Mouse (Mus musculus) thymus, adult 18-20 months (tissue): ENCODE results near the gene Taok1.
A peak's percentile ranks its signal among the peaks of the same experiment; 100 is the strongest.
"Not testable (repeated sequence)": the region's sequence is repeated elsewhere in the genome, so short reads cannot be mapped to it uniquely, and the experiment has no call there.

Source experiments
- DNase-seq, 2 experiments: peaks; one replicate each; pipeline ENCODE4 v3.0.0; 2022; ENCODE audit warnings: mixed read lengths in 2 of 2

Gene Taok1

DNA sequence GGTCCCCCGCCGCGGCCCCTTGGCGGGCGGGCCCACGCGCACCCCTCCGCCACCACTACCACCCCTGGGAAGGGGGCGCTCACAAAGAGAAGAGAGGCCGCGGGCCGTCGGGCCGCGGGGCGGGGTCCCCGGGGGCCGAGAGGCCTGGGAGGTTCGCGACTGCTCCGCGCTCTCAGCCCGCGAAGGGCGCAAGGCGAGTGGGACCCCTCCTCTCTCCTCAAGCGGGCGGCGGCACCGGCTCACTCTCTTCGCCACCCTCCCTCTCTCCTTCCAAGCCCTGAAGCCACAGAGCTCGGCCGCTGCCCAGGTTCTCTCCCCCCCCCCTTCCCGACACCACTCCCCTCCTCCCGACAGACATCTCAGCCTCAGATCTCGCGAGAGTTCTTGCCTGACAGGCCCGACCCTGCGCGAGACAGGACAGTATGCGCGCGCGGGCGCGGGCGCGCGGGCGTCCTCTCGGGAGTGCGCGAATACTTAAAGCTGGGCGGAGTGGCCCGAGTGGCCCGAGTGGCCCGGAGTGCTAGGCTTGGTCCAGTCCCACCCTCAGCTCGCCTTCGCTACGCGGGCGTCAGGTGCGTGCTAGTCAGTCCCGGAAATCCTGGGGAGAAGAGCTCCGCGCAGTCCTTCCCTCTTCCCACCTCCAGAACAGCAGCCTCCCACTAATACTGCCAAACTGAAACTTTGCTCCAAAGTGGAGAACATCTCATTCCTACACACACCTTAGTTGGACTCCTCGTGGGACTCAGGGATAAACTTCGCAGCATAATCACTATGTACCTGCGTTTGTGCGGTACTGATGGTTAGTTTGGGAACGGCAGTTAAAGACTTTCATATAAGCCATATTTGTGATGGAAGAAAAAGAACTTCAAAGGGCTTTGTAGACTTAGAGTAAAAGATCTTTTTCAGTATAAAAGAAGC is at the start of gene Taok1:
Gene Taok1 (minus strand): TSS at position 278 of the 918 bp plus-strand sequence.
- DNase-seq = peak; percentile 89 to 93

DNA sequence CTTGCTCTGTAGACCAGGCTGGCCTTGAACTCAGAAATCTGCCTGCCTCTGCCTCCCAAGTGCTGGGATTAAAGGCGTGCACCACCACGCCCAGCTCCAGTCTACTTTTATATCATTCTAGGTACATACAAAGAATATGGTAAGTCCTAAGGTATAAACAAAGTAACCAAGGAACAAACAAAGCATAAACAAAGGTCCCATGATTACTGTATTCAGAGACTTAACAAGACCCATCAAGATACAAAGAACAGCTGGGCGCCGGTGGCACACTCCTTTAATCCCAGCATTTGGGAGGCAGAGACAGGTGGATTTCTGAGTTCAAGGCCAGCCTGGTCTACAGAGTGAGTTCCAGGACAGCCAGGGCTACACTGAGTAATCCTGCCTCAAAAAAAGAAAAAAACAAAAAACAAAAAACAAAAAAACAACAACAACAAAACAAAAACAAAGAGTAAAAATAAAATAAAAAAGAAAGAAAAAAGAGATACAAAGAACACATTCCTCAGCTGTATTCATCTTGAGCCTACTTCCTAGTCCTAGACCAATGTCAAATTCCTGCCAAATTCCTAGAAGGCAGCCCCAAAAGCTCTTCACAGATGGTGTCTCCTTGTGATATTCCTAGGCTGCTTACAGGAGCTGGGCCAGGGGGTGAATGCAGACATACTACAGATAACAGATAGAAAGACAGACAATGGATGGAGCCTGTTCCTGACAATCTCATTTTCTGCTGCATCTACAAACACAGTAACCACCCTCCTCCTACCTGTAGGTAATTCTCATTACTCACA is 46.0 kb upstream of the Taok1 start:
- DNase-seq = not testable (repeated sequence)

DNA sequence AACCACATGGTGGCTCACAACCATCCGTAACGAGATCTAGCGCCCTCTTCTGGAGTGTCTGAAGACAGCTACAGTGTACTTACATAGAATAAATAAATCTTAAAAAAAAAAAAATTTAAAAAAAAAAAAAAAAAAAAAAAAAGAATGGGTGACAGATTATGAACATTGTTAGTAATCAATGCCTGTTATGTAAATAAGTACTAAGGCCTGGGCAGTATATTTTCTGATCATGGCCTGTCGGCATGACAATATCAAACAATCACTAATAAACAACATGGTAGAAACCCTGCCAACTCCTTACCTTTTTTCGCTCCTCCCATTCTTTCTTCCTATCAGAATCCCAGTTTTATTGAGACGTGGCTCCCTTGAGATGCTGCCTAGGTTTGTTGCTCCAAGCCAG is 44.9 kb upstream of the Taok1 start:
- DNase-seq = no peak

DNA sequence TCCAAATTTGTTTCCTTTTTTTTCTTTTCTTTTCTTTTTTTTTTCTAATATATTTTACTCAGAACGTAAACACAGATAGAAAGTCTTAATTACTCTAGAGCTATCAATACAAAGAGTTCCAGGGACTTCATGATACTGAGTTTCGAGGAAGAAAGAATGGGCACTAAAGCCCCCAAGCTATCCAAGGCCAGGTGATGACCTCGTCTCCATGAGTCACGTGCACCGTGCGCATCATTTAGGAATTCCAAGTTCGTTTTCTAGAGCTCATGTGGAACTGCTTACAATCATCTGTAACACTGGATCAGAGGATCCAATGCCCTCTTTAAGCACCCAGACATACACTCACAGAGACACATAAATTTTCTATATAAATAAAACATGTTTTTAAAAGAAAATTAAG is 41.3 kb upstream of the Taok1 start:
- no peak for DNase-seq

DNA sequence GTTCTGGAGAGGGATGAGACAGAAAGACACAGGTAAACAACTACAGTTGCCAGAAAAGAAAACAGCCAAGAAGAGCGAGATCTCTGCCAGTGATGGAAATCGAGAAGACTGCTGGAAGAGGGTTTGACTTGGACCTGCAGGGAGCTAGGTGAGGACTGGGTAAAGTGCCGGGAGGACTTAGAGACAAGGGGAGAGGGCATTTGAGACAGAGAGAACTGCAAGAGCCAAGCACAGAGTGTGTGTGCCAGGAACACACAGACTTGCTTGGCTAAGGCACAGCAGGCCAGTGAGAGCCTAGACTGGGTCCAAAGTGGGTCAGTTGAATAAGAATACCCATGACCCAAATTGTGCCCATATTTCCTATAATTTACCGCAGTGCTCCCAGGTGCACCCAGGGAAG is 37.9 kb upstream of the Taok1 start:
- no peak for DNase-seq

DNA sequence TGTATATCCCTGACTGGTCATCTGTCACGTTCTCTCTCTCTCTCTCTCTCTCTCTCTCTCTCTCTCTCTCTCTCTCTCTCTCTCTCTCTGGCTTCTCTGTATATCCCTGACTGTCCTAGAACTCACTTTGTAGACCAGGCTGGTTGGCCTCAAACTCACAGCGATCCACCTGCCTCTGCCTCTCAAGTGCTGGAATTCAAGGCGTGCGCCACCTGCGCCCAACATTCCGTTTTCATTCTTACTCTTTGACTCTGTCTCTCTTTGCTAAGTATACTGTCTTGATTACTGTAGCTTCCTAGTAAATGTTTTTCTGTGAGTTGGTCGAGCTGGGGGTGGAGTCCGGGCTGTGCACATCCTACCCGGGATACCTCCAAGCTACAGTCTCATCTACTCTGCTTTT is 33.8 kb upstream of the Taok1 start:
- no peak for DNase-seq

DNA sequence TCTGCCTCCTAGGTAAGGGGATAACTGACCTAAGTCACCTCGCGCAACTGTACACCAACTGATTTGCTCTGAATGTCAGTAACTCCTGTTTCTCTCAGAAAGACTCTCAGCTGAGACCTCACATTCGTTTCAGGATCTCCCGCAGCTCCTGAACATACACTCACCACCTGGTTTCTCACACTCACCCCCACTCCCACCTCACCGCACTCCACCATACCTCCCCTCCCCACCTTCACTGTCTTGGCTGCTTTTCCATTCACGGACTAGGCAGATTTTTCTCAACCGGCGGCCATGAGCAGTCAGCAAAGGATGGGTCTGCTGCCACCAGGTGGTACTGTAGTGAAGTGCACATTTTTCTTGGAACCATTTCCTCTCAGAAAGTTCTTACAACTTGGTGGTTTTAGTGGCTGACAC is 22.6 kb upstream of the Taok1 start:
- peak; percentile 67 to 78 for DNase-seq

DNA sequence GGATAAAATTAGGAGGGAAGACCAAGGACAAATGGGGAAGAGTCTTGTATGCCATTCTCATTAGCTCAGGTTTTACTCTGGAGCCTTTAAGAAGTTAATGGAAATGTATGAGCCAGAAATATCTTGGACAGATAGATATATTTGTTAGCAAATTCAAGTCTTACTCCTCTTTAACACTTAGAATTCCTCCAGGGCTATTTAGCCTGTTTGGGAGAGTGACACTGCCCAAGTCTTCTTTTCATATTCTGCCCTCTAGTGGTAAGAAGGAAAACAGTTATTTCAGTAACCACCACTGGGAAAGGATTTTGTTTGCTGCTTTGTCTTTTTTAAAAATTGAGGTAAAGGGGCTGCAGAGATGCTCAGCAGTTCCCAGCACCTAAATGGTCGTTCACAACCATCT is 21.9 kb upstream of the Taok1 start:
- DNase-seq = no peak

DNA sequence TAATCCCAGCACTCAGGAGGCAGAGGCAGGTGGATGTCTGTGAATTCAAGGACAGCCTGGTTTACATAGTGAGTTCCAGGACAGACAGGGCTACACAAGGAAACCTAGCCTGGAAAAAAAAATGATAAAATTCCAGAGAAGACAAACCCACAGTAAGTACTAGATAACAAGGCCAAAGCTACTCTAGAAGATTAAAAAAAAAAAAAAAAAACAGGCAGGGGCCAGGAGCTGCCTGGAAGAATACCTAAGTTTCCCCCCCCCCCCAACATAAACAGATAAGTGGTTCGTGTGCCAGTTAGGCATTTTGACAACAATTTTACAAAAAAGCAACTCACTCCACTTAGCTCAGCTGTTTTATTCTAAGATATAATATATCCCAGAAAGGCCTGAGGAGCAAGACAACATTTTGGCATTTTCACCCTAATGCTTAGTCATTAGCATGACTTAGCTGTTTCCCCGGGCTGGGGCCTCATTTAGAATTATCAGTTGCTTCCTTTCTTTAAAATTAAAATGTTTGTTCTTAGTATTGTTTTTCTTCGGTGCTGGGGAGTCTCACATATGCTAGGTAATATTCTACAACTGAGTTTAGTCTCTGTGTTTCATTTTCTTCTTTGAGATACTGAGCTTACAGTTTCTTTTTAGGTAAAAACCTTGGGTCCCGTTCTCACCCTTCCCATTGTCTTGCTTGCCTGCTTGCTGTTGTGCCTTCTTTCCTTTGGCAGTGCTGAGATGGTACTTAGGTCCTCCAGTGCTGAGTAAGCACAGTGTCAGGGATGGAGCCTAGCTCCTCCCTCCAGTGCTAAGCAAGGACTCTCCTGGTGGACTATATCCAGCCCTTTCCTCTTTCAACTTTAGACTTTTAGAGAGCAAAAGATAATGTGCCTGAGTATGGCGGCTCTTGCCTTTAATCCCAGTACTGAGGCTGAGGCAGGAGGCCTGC is 19.3 kb upstream of the Taok1 start:
- DNase-seq = no peak

DNA sequence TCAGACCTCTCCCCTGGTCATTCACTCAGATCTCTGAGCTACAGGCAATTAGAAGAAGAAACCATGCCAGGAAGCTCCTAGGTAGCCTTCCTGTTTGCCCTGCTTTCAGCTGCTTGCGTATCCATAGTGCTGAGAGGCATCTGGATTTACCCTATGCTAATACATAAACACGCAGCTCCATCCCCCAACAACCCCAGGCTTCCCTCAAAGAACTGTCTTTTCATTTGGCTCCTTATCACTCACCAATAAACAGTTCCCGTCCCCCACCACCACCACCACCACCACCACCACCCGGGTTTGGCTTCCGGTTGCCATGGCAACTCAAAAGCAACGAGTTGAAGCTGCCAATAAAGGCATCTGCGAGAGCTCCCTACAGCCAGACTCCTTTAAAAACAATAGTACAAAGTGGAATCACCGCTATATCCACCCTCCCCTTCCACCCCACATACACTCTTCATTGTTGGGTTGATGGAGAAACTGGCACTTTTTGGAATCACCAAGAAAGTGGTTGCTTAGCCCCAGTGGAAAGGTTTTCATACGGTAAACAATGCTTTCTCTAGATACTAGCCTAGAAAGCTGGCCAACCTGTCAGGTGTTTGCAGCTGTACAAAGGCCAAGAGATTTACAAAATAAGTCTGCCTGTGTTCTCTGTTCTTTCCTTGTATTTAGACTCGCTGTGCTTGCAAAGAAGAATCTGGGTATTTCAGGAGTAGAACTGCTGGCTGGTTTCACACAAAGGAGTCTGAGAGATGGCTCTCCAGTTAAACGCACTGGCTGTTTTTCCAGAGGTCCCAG is 17.6 kb upstream of the Taok1 start:
- peak in 1 of 2 experiments; percentile 16 for DNase-seq

DNA sequence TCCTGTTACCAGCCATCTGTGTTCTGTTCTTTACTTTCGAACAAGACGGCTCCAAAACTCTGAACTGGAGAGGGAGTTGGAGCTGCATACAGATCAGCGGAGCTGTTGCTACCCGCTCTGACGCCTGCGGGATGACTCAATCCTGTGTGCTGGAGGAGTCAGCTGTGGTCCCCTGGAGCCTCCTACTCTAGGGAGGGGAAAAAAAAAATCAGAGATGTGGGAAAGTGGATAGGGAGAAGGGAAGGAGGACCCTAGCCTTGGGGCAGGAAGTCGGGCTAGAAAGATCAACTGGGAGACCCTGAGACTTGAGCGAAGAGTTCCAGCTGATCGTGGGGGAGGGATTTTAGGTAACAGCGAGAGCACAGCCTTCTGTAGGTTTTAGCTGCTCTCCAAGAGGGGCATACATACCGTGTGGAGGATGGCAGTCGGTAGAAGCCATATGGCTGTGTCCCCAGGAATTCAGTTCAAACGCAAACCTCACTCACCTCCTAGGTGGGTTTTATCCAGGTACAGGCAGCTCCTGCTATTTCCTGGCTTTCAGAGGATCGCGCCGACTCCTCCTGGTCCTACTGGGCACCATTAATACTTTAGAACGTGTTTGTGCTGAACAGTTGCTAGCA is 16.9 kb upstream of the Taok1 start:
- no peak for DNase-seq

DNA sequence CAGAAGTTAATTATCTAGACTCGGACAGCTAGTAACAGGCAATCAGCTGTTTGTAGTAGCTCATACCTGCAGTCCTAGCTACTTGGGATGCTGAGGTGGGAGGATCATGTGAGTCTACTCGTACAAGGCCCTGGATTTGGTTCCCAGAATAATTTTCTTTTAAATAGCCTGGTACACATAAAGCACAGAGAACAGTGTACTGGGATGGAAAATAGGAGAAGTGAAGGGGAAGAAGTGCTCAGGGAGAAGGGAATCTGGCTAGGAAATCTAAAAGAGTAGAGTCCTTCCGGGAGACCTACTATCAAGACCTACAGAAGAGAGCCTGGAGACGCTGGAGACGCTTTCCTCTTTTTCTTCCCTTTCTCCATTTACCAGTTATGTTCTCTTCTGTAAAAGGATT is 16.4 kb upstream of the Taok1 start:
- DNase-seq = no peak

DNA sequence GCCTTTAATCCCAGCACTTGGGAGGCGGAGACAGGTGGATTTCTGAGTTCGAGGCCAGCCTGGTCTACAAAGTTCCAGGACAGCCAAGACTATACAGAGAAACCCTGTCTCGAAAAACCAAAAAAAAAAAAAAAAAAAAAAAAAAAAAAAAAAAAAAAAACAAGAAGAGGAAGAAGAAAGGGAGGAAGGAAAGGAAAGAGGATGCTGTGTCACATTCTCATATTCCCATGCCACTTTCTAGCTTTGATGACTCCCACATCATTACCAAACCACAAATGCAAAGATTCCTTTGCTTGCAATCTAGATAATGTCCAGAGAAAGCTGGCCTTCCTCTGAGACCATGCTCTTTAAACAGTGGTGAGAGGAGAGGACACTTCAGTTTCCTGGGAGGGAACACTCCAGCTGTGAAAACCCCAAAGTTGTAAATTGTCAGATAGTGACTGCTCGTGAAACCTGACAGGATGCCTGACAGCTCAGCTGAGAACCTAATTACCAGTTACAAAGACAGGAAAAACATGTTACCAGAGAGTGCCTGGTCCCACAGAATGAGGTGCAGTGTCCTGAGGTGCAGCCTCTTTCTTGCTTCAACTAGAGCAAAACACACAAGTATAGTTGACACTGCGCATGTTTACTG is 14.4 kb upstream of the Taok1 start:
- DNase-seq = no peak

DNA sequence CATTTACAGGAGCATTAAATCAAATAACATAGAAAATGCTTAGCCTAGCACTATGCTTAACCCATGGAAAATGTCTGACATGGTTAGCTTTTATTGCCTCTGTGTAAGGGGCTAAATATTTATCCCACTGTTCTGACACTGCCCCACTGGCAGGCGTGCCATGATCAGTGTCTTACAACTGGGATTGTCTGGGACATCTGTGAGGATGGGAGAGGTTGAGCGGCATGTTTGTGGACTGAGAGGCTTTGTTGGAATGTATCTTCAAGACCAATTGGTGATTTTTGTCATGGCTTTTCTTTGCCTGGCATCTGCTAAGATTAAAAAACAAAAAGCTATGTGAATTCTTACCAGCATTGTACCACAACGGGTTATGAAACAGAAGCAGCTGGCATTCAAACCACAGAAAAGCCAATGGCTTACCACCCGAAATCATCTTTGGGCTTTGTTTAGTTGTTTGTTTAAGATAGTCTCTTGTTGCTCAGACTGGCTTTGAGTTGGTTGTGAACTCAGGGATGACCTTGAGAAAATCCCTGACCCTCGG is 7.5 kb upstream of the Taok1 start:
- DNase-seq = no peak

DNA sequence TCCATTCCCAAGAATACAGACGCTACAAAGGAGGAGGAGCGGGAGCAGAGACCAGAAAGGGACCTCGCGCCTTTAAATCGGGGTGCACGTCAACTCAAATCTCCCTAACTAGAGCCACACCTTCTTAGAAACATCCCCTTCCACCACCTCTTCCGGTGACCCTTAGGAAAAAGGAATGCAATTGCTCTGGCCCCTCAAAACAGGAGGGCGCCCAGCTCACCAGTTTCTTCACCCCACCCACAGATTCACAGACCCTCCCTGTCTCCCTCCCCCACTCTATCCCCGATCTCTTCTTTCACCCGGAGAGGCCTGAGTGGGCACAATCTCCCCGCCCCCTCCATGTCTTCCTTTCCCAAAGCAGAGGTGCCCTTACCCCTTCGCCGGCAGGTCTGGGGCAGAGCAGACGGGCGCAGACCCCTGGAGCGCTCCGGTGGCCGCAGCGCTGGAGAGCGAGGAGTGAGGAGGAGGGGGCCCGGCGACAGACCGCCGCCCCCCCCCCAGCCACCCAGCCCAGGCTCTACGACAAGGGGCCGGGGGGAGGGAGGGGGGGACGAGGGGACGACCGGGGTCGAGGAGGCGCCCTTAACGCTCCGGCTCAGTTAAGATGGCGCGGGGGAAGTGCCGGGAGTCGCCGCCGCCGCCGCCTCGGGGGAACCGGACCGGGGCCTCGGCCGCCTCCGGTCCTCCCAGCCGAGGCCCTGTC is 629 bp downstream of the Taok1 start:
- DNase-seq = peak; percentile 41 to 62

DNA sequence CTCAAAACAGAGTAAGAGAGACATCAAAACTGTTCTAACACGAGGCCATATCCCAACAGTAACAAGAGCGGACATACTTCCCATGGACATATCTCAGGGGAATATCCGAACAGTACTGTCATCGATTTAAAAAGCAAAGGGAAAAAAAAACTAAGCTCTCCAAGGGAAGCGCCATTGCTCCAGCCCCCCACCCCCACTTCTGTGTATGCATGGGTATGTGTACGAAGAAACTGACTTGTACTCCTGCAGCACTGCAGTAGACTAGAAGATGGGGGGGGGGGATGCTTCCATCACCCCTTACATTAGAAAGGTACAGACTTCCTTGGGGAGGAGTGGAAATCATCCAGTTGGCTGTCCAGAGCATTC is 1.2 kb downstream of the Taok1 start:
- no peak for DNase-seq

DNA sequence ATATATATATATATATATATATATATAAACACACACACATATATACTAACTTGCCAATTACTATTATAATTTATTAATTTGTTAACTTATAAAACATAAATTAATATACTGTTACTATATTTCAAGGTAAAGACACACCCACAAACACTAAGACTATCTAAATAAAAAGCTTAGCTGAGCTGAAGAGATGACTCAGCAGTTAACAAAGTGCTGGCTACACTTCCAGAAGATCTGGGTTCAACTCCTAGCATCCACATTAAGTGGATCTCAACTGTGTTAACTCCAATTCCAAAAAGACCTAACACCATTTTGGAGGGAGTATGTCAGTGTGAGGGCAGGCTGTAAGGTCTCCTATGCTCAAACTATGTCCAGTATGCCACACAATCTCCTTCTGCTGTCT is 10.3 kb downstream of the Taok1 start:
- DNase-seq = no peak

DNA sequence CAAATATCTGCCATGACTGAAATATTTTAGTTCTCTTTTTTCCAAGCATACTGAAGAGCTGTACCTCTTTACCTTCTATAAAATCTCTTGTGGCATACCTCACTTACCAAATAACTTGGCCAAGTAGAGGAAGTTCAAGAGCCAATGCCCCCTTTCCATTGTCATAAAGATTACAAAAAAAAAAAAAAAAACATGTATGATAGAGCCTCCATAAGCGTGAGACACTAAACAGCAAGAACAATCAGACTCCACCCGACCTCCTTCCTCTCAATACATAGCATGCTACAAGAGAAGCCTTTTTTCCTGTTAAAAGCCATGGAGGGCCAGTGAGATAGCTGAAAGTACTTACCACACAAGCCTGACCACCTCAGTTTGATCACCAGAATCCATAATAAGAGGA is 16.2 kb downstream of the Taok1 start:
- no peak for DNase-seq

DNA sequence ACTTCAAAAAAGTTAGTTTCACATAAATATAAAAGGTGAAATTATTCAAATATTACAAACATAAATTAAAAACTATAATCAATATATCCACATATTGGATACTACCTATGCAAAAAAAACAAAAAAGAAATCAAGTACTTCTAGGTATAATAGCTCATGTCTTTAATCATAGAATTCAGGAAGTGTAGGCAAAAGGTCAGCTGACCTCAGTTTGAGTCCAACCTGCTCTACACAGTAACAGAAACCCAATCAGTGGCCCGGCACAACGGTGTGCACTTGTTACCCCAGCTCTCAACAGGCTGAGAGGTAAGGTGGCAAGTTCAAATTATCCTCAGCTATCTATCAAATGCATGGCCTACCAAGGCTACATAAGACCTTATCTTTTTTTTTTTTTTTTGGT is 16.8 kb downstream of the Taok1 start:
- no peak for DNase-seq

DNA sequence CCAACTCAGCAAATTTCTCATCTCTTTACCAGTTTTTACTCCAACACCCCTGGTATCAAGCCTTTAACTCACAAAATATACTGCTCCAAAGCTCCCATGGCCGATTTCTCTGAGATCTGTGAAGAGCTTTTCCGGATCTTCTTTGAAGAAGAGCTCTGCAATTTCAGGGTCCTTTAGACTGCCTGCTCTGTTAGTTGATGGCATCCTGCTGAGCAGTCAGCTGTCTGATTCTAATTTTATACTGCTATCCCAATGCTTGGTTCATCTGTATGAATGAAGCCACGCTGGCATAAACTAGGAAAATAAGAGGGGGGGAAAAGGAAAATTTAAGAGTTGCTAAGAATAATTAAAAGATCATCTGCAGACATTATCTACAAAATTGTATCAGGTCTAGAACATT is 22.4 kb downstream of the Taok1 start:
- DNase-seq = no peak
